Mouse (Mus musculus) lung, embryonic 15.5 days (tissue): Measurements from ENCODE around the gene Rhox9. TPM values are rescaled to one million over a fixed set of nuclear protein-coding genes. Genes with fewer than 3 reads are reported as not detected.
"Not testable (repeated sequence)": the region's sequence is repeated elsewhere in the genome, so short reads cannot be mapped to it uniquely, and the experiment has no call there.

ENCODE experiments used
- ATAC-seq: fragments of 200-750 bp; cut with Nextera tagmentation; 2 replicates; pipeline ENCODE4 v1.8.0; 2017; ENCODE audit warnings: moderate number of reproducible peaks, borderline replicate concordance; ENCODE audit not compliant: low FRiP score, low TSS enrichment; ENCODE audit errors: extremely low read depth
- H3K27ac ChIP-seq: fragments of 300-500 bp; sonication (generic); 2 replicates; pipeline ENCODE4 v1.5.1; 2015; ENCODE audit warnings: moderate library complexity, mild to moderate bottlenecking, inconsistent platforms
- H3K27me3 ChIP-seq: fragments of 300-500 bp; sonication (generic); 2 replicates; pipeline ENCODE4 v1.6.1; 2015; ENCODE audit warnings: inconsistent platforms
- H3K36me3 ChIP-seq: fragments of 300-500 bp; sonication (generic); 2 replicates; pipeline ENCODE4 v1.6.1; 2015; ENCODE audit warnings: inconsistent platforms
- H3K4me1 ChIP-seq: fragments of 300-500 bp; sonication (generic); 2 replicates; pipeline ENCODE4 v1.6.1; 2015; ENCODE audit warnings: inconsistent platforms
- H3K4me2 ChIP-seq: fragments of 300-500 bp; sonication (generic); 2 replicates; pipeline ENCODE4 v1.6.1; 2015; ENCODE audit warnings: inconsistent platforms, mild to moderate bottlenecking, moderate library complexity
- H3K4me3 ChIP-seq: fragments of 300-500 bp; sonication (generic); 2 replicates; pipeline ENCODE4 v1.5.1; 2015; ENCODE audit warnings: mild to moderate bottlenecking, inconsistent platforms
- H3K9ac ChIP-seq: fragments of 300-500 bp; sonication (generic); 2 replicates; pipeline ENCODE4 v1.6.1; 2015; ENCODE audit warnings: inconsistent platforms
- H3K9me3 ChIP-seq: fragments of 300-500 bp; sonication (generic); 2 replicates; pipeline ENCODE4 v1.6.1; 2016; ENCODE audit warnings: inconsistent platforms
- WGBS: fragments of 180-500 bp; shearing (Covaris S2); methylation state at CpG from one replicate; pipeline ENCODE4 v1.1.7; 2015; 5-methylcytosine and 5-hydroxymethylcytosine counted together
- polyA plus RNA-seq: library from polyadenylated mRNA; unstranded; fragments of >200 nt; fragmentation: Nextera tagmentation; extraction: Ambion mirVana; gene quantifications from 2 replicates; pipeline ENCODE4 v1.2.1, GENCODE M21; 2015

Rhox9 gene
- polyA plus RNA-seq = not detected in 2 replicates

DNA sequence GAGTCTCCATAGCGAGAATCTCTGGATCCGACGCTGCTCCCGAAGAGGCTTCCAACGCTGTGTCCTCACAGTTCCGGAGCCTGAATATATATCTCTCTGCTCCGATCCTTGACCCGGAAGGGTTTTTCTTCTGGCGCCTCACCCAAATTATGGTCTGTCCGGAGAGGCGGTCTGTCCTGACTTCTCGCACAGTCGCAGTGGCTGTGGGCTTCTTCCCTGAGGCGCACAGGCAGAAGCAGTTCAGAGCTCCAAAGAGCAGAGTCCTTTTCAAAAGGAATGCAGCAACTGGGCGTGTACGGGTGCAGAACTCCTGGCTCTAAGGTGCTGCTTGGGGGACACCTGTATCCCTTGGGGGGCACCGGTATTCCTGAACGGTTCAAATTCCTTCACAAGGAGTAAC is at the start of gene Rhox9:
Gene Rhox9 (minus strand): TSS at position 101 of the 400 bp plus-strand sequence.
- H3K9ac ChIP-seq, H3K27me3 ChIP-seq, ATAC-seq, H3K4me1 ChIP-seq, H3K36me3 ChIP-seq, H3K9me3 ChIP-seq, H3K4me2 ChIP-seq, H3K27ac ChIP-seq, H3K4me3 ChIP-seq: not testable (repeated sequence)
- 91% methylated on average over 9 of the region's 18 CpGs for WGBS

DNA sequence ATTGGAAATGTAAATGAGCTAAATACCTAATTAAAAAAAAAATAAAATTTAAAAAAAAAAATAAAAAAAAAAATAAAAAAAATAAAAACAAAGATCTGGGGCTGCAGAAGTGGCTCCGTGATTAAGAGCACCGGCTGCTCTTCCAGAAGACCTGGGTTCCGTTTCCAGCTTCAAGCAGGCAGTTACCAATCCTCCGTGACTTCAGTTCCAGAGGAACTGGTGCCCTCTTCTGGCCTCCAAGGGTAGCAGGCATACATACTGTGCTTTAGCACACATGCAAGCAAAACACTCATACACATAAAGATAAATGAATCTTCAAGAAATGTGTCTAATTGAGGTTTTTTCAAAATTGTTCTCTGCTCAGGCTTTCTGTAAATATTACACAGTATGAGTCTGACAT is 14.7 kb upstream of the Rhox9 start:
- Histone ChIP-seq H3K4me1 (no peaks in the 10 kb centered on the region), H3K9me3 (no peaks in the 10 kb centered on the region), H3K9ac (no peak overlapping the region), H3K27ac (no peak overlapping the region), H3K4me3 (no peak overlapping the region), H3K27me3 (no peaks in the 10 kb centered on the region), H3K4me2 (no peak overlapping the region), H3K36me3 (no peaks in the 10 kb centered on the region)
- ATAC-seq = no peak
- WGBS = 71% methylated on average over 4 of the region's 4 CpGs

DNA sequence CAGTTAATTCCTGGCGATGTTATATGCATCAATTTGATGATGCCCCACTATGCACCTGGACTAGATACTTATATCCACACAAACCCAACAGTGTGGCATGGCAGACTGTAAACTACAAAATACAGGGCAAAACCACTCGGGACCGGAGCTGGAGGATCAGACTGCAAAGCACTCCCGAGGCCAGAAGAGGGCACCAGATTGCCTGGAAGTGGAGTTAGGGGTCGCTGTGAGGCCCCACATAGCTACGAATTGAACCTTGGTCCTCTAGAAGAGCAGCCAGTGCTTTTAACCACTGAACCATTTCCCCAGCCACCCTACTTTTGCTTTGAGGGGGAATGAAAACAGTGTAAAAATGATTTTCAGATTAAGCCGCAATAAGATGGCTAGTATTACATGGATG is 7.0 kb upstream of the Rhox9 start:
- Histone ChIP-seq H3K27ac (no peak overlapping the region), H3K4me1 (no peaks in the 10 kb centered on the region), H3K9me3 (no peaks in the 10 kb centered on the region), H3K4me3 (no peak overlapping the region), H3K27me3 (no peaks in the 10 kb centered on the region), H3K36me3 (no peaks in the 10 kb centered on the region), H3K9ac (no peak overlapping the region), H3K4me2 (no peak overlapping the region)
- WGBS = 43% methylated on average over 7 of the region's 7 CpGs
- no peak for ATAC-seq

DNA sequence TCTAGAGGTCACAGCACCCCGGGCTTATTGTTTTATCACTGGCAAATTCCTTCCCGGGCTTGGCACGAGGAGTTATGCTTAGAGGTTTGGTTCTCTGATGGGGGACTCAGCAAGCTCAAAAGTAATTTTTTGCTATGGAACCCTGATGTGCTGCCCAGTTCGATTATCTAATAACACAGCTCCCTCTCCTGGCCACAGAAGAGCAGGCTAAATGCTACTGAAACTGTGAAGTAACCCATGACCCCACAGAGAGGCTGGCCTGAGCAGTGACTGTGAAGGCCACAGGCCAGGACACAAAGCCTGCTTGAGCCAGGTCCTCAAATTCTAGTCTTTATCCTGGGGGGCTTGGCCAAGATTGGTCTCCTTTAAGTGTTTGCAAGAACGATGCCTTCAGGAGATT is 2.2 kb upstream of the Rhox9 start:
- H3K27ac ChIP-seq = no peak overlapping the region
- 66% methylated on average over 5 of the region's 5 CpGs for WGBS
- no peaks in the 10 kb centered on the region for H3K27me3 ChIP-seq

DNA sequence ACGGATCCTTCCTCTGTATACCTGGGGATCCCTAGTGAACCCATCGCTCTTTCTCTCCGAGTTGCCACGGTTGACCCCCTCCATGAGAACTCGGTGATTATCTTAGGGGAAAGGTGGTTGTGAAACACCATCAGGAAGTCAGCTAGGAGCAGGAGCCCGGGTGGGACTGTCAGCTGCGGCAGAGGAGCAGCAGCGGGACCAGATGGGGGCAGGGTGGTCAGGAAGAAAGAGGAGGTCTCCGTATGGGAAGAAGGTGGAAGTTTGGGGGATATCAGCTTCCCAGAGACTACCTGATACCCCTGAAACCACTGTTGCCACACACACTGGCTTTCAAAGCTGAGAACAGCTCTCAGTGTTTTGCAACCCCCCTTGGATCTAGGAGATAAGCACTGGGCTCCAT is 4.4 kb downstream of the Rhox9 start, which contains the start of gene Rhox7b:
Gene Rhox7b (minus strand): TSS at position 101 of the 400 bp plus-strand sequence.
- H3K27me3 ChIP-seq, H3K9ac ChIP-seq, H3K27ac ChIP-seq, H3K4me2 ChIP-seq, ATAC-seq, H3K36me3 ChIP-seq, H3K4me3 ChIP-seq, H3K9me3 ChIP-seq, H3K4me1 ChIP-seq: not testable (repeated sequence)
- 63% methylated on average over 9 of the region's 9 CpGs for WGBS

More for the DNA sequence above, 2.2 kb upstream of the Rhox9 start:
- ATAC-seq = no peak
- no peak overlapping the region for H3K4me3 ChIP-seq
- no peak overlapping the region for H3K4me2 ChIP-seq
- H3K9ac ChIP-seq = no peak overlapping the region
- no peaks in the 10 kb centered on the region for H3K9me3 ChIP-seq
- no peaks in the 10 kb centered on the region for H3K36me3 ChIP-seq
- no peaks in the 10 kb centered on the region for H3K4me1 ChIP-seq

DNA sequence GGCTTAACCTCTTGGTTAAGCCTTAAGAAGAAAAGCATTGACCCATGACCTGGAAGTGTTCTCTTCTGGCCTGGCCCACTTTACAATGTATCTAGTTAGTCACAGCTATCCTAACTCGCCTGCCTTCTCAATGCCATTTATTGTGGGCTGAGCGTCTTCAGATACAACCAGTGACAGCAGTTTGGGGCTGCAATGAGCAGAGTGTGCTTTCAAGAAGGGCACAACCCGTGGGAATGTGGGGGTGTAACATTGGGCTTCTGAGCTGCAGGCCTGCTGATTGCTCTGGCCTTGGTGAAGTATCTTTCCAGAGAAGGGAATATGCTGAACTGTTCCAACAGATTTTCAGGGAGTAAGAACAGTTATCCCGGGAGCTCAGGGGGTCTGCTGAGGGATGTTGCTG is 22.7 kb downstream of the Rhox9 start, which contains the start of gene Rhox8:
Gene Rhox8 (minus strand): TSS at position 101 of the 400 bp plus-strand sequence.
- no peak for ATAC-seq
- Histone ChIP-seq H3K4me2 (no peak within 1 kb of the TSS), H3K27ac (no peak within 1 kb of the TSS), H3K9ac (no peak within 1 kb of the TSS), H3K4me1 (no peaks in the 10 kb centered on the region), H3K27me3 (no peaks in the 10 kb centered on the region), H3K36me3 (no peaks in the 10 kb centered on the region), H3K9me3 (no peaks in the 10 kb centered on the region), H3K4me3 (no peak within 1 kb of the TSS)
- 68% methylated on average over 4 of the region's 4 CpGs for WGBS

DNA sequence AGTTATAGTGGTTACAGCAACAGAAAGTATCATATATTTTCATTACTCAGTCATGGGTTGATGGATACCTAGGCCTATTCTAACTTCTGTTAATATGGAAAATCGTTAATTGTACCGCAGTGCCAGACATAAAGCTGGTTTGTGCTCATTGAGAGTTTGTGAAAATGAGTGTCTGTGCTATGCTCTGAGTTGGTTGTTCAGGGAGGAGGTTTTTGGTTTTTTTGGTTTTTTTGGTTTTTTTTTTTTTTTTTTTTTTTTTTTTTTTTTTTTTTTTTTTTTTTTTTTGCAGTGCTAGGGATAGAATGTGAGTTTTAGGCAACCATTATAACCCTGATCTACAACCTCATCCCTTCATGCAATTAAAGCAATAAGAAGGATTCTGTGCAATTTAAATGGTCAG is 29.9 kb downstream of the Rhox9 start:
- no peak overlapping the region for H3K9ac ChIP-seq
- 94% methylated on average over 2 of the region's 2 CpGs for WGBS
- H3K4me2 ChIP-seq = no peak overlapping the region
- no peak for ATAC-seq
- H3K9me3 ChIP-seq = no peaks in the 10 kb centered on the region
- no peak overlapping the region for H3K4me3 ChIP-seq
- H3K4me1 ChIP-seq = no peaks in the 10 kb centered on the region
- H3K27ac ChIP-seq = no peak overlapping the region
- no peaks in the 10 kb centered on the region for H3K36me3 ChIP-seq
- H3K27me3 ChIP-seq = no peaks in the 10 kb centered on the region

Other genes with a start within 250 kb of the Rhox9 start
- gene Rhox3h, start 233.0 kb downstream of the Rhox9 start, polyA plus RNA-seq = not detected in 2 replicates
- gene Rhox2h, start 228.5 kb downstream of the Rhox9 start, polyA plus RNA-seq = not detected in 2 replicates
- 3.2 and 3.5 TPM in 2 replicates for gene Rhox5, start 96.9 kb downstream of the Rhox9 start, polyA plus RNA-seq
- not detected in 2 replicates for gene Rhox6, start 74.9 kb downstream of the Rhox9 start, polyA plus RNA-seq
- gene Rhox7a, start 70.1 kb downstream of the Rhox9 start, polyA plus RNA-seq = not detected in 2 replicates
- not detected in 2 replicates for gene Rhox8, start 22.8 kb downstream of the Rhox9 start, polyA plus RNA-seq
- gene Rhox7b, start 4.5 kb downstream of the Rhox9 start, polyA plus RNA-seq = not detected in 2 replicates
- not detected in 2 replicates for gene Btg1-ps1, start 117.0 kb upstream of the Rhox9 start, polyA plus RNA-seq
- gene Btg1-ps2, start 141.3 kb upstream of the Rhox9 start, polyA plus RNA-seq = not detected in 2 replicates
- not detected in 2 replicates for gene Rhox10, start 164.7 kb upstream of the Rhox9 start, polyA plus RNA-seq
- not detected in 2 replicates for gene Rhox11, start 183.4 kb upstream of the Rhox9 start, polyA plus RNA-seq
- gene Rhox12, start 209.1 kb upstream of the Rhox9 start, polyA plus RNA-seq = not detected in 2 replicates
- gene Rhox13, start 219.4 kb upstream of the Rhox9 start, polyA plus RNA-seq = not detected in 2 replicates